Mouse (Mus musculus) ES-Bruce4 (cell line): ENCODE data around the gene Rfx8.

ENCODE experiments used
- CTCF ChIP-seq: IDR thresholded peaks from one replicate; pipeline ENCODE4 v1.8.1; 2011; ENCODE audit warnings: low read depth, low read length
- EP300 ChIP-seq: IDR thresholded peaks from 2 replicates; pipeline ENCODE4 v1.6.1; 2011; ENCODE audit warnings: low read depth, low read length; ENCODE audit not compliant: insufficient read depth
- POLR2A ChIP-seq: IDR thresholded peaks from one replicate; pipeline ENCODE4 v1.8.1; 2011; ENCODE audit warnings: low read length; ENCODE audit not compliant: insufficient read depth

- no peak for TF ChIP-seq CTCF
- TF ChIP-seq POLR2A = no peak
- no peak for TF ChIP-seq EP300
Measured at GRCm38 (mm10) chr1:39713300-39713699, 7.5 kb downstream of the Rfx8 start.
